Mouse (Mus musculus) MEL (cell line): Measurements from ENCODE around the gene Zfp335. TPM values are rescaled to one million over a fixed set of nuclear protein-coding genes. Genes with fewer than 3 reads are reported as not detected.
"Not testable (repeated sequence)": the region's sequence is repeated elsewhere in the genome, so short reads cannot be mapped to it uniquely, and the experiment has no call there.

Source experiments
- DNase-seq: peaks from one replicate; pipeline ENCODE4 v3.0.0; 2011; ENCODE audit warnings: low read depth, low spot score
- H3K27ac ChIP-seq: 2 replicates; pipeline ENCODE4 v1.5.1; 2012; ENCODE audit warnings: low read depth, mild to moderate bottlenecking, control low read depth, low read length, moderate library complexity; ENCODE audit not compliant: control insufficient read depth
- H3K27me3 ChIP-seq, 2 experiments: fragments of 150-350 bp in 1 of 2; sonication (generic) in 1 of 2; 2 replicates each; pipeline ENCODE4 v1.6.1; 2012; ENCODE audit warnings: low read length in 2 of 2, mild to moderate bottlenecking in 2 of 2, improper control_type of control experiment in 1 of 2, moderate library complexity in 1 of 2; ENCODE audit not compliant: insufficient read depth in 2 of 2, control insufficient read depth in 1 of 2
- H3K36me3 ChIP-seq, 2 experiments: 2 replicates each; pipeline ENCODE4 v1.6.1; 2012 to 2014; ENCODE audit warnings: low read length in 2 of 2, improper control_type of control experiment in 1 of 2, inconsistent platforms in 1 of 2, mild to moderate bottlenecking in 1 of 2; ENCODE audit not compliant: insufficient read depth in 2 of 2, control insufficient read depth in 1 of 2
- H3K4me1 ChIP-seq, 2 experiments: fragments of 150-350 bp in 1 of 2; sonication (generic) in 1 of 2; 2 replicates each; pipeline ENCODE4 v1.6.1; 2012; ENCODE audit warnings: low read length in 2 of 2, improper control_type of control experiment in 1 of 2, mild to moderate bottlenecking in 1 of 2; ENCODE audit not compliant: insufficient read depth in 2 of 2, control insufficient read depth in 1 of 2
- H3K4me3 ChIP-seq, 2 experiments: fragments of 150-350 bp in 1 of 2; sonication (generic) in 1 of 2; 2 replicates each; pipeline ENCODE4 v1.5.1; 2012; ENCODE audit warnings: low read depth in 2 of 2, low read length in 2 of 2, mild to moderate bottlenecking in 2 of 2, moderate library complexity in 2 of 2, control low read depth in 1 of 2, improper control_type of control experiment in 1 of 2; ENCODE audit not compliant: control insufficient read depth in 1 of 2, insufficient read depth in 1 of 2
- H3K79me2 ChIP-seq: 2 replicates; pipeline ENCODE4 v1.6.1; 2012; ENCODE audit warnings: mild to moderate bottlenecking, low read length, moderate library complexity; ENCODE audit not compliant: control insufficient read depth, poor library complexity, insufficient read depth
- H3K9ac ChIP-seq: 2 replicates; pipeline ENCODE4 v1.6.1; 2012; ENCODE audit warnings: low read depth, mild to moderate bottlenecking, control low read depth, low read length, moderate library complexity; ENCODE audit not compliant: control insufficient read depth, poor library complexity, severe bottlenecking
- H3K9me3 ChIP-seq: fragments of 150-350 bp; sonication (generic); replicated peaks from 2 replicates; pipeline ENCODE4 v1.6.1; 2012; ENCODE audit warnings: mild to moderate bottlenecking, low read length, improper control_type of control experiment, moderate library complexity; ENCODE audit not compliant: insufficient read depth
- CTCF ChIP-seq, 3 experiments: IDR thresholded peaks in 2 of 3; conservative IDR thresholded peaks in 1 of 3; 2 replicates each; pipeline ENCODE4 v1.5.1; 2011 to 2012; ENCODE audit warnings: low read length in 3 of 3, low read depth in 2 of 3, mild to moderate bottlenecking in 2 of 3, improper control_type of control experiment in 1 of 3, inconsistent platforms in 1 of 3, mixed read lengths in 1 of 3, moderate library complexity in 1 of 3; ENCODE audit not compliant: control insufficient read depth in 1 of 3, insufficient read depth in 1 of 3, poor library complexity in 1 of 3, severe bottlenecking in 1 of 3
- GABPA ChIP-seq: IDR thresholded peaks from 2 replicates; pipeline ENCODE4 v1.6.1; 2012; ENCODE audit warnings: low read depth, mild to moderate bottlenecking, inconsistent platforms, low read length, improper control_type of control experiment, moderate library complexity
- HCFC1 ChIP-seq: IDR thresholded peaks from 2 replicates; pipeline ENCODE4 v1.6.1; 2012; ENCODE audit warnings: low read depth, mild to moderate bottlenecking, inconsistent platforms, low read length, improper control_type of control experiment, moderate library complexity
- MAZ ChIP-seq: IDR thresholded peaks from 2 replicates; pipeline ENCODE4 v1.6.1; 2012; ENCODE audit warnings: low read depth, mild to moderate bottlenecking, inconsistent platforms, low read length, improper control_type of control experiment
- MXI1 ChIP-seq: IDR thresholded peaks from 2 replicates; pipeline ENCODE4 v1.6.1; 2011; ENCODE audit warnings: mild to moderate bottlenecking, low read depth, low read length, improper control_type of control experiment
- MYC ChIP-seq: IDR thresholded peaks from 2 replicates; pipeline ENCODE4 v1.6.1; 2011; ENCODE audit warnings: low read depth, mild to moderate bottlenecking, low read length, improper control_type of control experiment, moderate library complexity
- SMC3 ChIP-seq: IDR thresholded peaks from 2 replicates; pipeline ENCODE4 v1.6.1; 2011; ENCODE audit warnings: low read depth, low read length, improper control_type of control experiment
- TBP ChIP-seq: IDR thresholded peaks from 2 replicates; pipeline ENCODE4 v1.8.0; 2011; ENCODE audit warnings: low read depth, low read length, improper control_type of control experiment
- TCF12 ChIP-seq: IDR thresholded peaks from 2 replicates; pipeline ENCODE4 v1.6.1; 2014; ENCODE audit warnings: low read depth, mild to moderate bottlenecking, inconsistent platforms, low read length, improper control_type of control experiment, moderate library complexity
- USF2 ChIP-seq, 2 experiments: IDR thresholded peaks; 2 replicates each; pipeline ENCODE4 v1.6.1; 2011 to 2012; ENCODE audit warnings: improper control_type of control experiment in 2 of 2, low read length in 2 of 2, borderline replicate concordance in 1 of 2, inconsistent platforms in 1 of 2, low read depth in 1 of 2, mild to moderate bottlenecking in 1 of 2; ENCODE audit not compliant: insufficient read depth in 1 of 2
- ZMIZ1 ChIP-seq: IDR thresholded peaks from 2 replicates; pipeline ENCODE4 v1.6.1; 2012; ENCODE audit warnings: low read depth, mild to moderate bottlenecking, inconsistent platforms, low read length, improper control_type of control experiment, moderate library complexity
- polyA plus RNA-seq, 2 experiments: library from polyadenylated mRNA; stranded (reverse) in 1 of 2; unstranded in 1 of 2; fragments of >175 nt in 1 of 2; fragments of >200 nt in 1 of 2; gene quantifications; 2 replicates each; pipeline versions ENCODE4 v1.2.1 to v1.2.4; 2012; ENCODE audit warnings: low replicate concordance in 2 of 2, low read depth in 1 of 2; ENCODE audit not compliant: insufficient read length in 2 of 2, insufficient read depth in 1 of 2, missing spikeins in 1 of 2
- total RNA-seq: library from RNA; depleted of rRNA; stranded (reverse); fragments of 300-350 nt; gene quantifications from 2 replicates; pipeline ENCODE4 v1.2.3, GENCODE M21; 2012

The Zfp335 gene
- total and polyA plus RNA-seq, 3 experiments, result 12.6 to 24.1 TPM; not detected in 1

- H3K79me2 ChIP-seq, result no peaks in the 10 kb centered on the region; the same call in 1 of the 2 replicates
- peaks cover 0 to 8% of the 10 kb centered on the region in 2 experiments; a peak in 2 of 4 replicates for H3K36me3 ChIP-seq
- peak; percentile 55 for DNase-seq
- peak overlapping the region; percentile 67 for H3K9ac ChIP-seq
- H3K4me1 ChIP-seq, result peaks cover 5 to 17% of the 10 kb centered on the region in 2 experiments
- H3K4me3 ChIP-seq, result peak overlapping the region; percentile 69 to 71
- no peaks in the 10 kb centered on the region for H3K27me3 ChIP-seq
- no peak for TF ChIP-seq HCFC1
- no peak for TF ChIP-seq SMC3
- no peak for TF ChIP-seq TBP
- 0 out of 2 replicates have a peak, but pooled peaks have one; percentile 18 for TF ChIP-seq MYC
- 0 out of 2 replicates have a peak, but pooled peaks have one; percentile 10 for TF ChIP-seq TCF12
- no peak for TF ChIP-seq GABPA
- peak in 1 of 3 experiments; percentile 17; a peak in 1 of 6 replicates for TF ChIP-seq CTCF (IDR thresholded peaks at IDR 0.05 in 2 of 3, conservative IDR thresholded peaks at IDR 0.05 in 1 of 3; ENCODE audit: control insufficient read depth in 1 of 3, insufficient read depth in 1 of 3, low read depth in 2 of 3, low read length in 3 of 3, poor library complexity in 1 of 3, severe bottlenecking in 1 of 3)
- no peak for TF ChIP-seq USF2 (IDR thresholded peaks at IDR 0.05; ENCODE audit: borderline replicate concordance in 1 of 2, insufficient read depth in 1 of 2, low read depth in 1 of 2, low read length in 2 of 2)
- 0 out of 2 replicates have a peak, but pooled peaks have one; percentile 12 for TF ChIP-seq MAZ
- no peak for TF ChIP-seq MXI1
- H3K9me3 ChIP-seq, result no peaks in the 10 kb centered on the region
- H3K27ac ChIP-seq, result 0 out of 2 replicates have a peak overlapping the region, but pooled peaks have one; percentile 7
These were observed 55.1 kb downstream of the Zfp335 start for GRCm38 (mm10) chr2:164856309-164857100.

- not testable (repeated sequence) for H3K27ac ChIP-seq, H3K9me3 ChIP-seq, H3K79me2 ChIP-seq, H3K36me3 ChIP-seq, DNase-seq, H3K9ac ChIP-seq, H3K27me3 ChIP-seq, H3K4me3 ChIP-seq
- peaks cover 5 to 16% of the 10 kb centered on the region in 2 experiments for H3K4me1 ChIP-seq
- TF ChIP-seq TBP, result peak; percentile 61; the same call in 1 of the 2 replicates
These were observed 56.0 kb downstream of the Zfp335 start for GRCm38 (mm10) chr2:164855572-164855971.

- no peaks in the 10 kb centered on the region for H3K27me3 ChIP-seq
- no peak overlapping the region for H3K27ac ChIP-seq
- TF ChIP-seq ZMIZ1, result no peak
- TF ChIP-seq, all 39 proteins: peak for 0
- no peak overlapping the region for H3K9ac ChIP-seq
- H3K36me3 ChIP-seq, result no peaks in the 10 kb centered on the region
- H3K4me1 ChIP-seq, result no peaks in the 10 kb centered on the region
- H3K9me3 ChIP-seq, result no peaks in the 10 kb centered on the region
- no peaks in the 10 kb centered on the region for H3K79me2 ChIP-seq
- no peak for DNase-seq
- no peak overlapping the region for H3K4me3 ChIP-seq
These were observed 61.5 kb downstream of the Zfp335 start for GRCm38 (mm10) chr2:164850061-164850460.
